Mouse (Mus musculus) retina, postnatal 1 day (tissue): ENCODE measurements around the gene Chmp4b.

ENCODE experiments used
- DNase-seq: peaks from one replicate; pipeline ENCODE4 v3.0.0-alpha.2; 2012

Gene Chmp4b

DNA sequence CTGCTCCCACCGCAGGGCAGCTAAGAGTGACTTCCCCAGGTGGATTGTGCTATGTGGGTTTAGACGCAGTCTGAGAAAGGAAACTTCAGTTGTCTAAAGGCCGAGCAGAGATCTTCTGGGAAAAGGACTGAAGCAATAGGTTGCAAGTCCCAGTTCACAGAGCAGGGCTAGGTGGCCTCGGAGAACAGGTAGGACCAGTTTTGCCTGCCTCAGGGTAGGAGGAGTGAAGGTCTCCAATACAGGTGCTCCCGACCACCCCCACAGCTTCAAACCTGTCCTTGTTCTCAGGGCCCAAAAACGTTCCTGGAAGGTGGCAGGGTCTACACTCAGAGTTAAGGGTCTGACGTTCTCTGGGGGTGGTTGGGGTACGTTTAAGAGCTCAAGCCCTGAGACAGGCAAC lies at the start of gene Chmp4b:
Gene Chmp4b, plus strand, starts transcription at position 343 of the 400 bp plus-strand sequence.
- DNase-seq: no peak

DNA sequence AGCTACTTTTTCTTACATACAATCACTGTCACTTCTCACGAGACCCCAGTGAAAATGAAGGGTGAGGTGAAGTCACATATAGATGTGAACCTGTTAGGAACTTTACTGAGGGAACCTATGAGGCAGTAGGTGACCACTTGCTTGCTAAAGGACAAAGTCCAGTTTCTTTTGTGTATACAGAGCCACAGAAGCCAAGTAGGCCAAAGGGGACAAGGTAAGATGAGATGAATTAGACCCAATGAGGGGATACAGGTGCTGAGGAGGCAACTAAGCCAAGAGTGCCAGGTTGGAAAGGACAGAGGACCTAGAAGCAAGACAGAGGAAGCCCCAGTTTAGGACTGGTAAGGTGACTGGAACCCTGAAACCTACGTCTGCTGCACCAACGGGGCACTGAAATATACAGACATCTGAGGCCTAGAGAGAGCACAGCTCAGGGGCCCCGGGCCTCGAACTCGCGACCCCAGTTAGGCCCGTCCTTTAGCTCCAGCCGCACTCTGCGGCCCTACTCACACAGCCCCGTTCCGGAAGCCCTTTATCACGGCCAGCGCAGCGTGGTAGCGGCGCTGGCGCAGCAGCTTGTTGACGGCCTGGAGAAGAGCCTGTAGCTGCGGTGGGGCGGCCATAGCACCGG lies 48.4 kb upstream of the Chmp4b start:
- DNase-seq: no peak

DNA sequence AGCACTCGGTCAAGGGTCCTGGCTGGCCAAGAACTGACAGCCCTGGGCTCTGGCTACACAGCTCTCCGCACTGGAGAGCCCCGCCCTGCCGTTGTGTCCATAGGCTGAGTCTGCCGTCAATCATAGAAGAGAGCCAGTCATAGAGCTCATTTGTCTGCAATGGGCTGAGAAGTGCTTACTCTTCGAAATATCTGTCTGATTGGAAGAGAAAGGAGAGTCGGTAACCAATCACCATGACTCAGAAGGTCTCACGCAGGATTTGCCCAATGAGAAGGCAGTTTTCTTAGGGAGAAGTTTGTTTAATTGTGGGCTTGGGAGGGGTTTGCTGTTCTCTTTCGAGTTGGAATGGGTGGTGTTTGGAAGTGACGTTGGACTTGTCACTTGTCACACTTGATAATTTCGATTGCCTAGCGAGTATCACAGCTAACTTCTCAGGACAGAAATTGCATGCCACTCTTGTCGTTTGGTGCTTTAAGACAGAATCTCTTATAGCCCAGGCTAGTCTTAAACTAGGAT lies 47.8 kb upstream of the Chmp4b start, which contains the start of gene Pxmp4:
Gene Pxmp4, minus strand, starts transcription at position 71 of the 516 bp plus-strand sequence.
- peak; percentile 99 for DNase-seq

DNA sequence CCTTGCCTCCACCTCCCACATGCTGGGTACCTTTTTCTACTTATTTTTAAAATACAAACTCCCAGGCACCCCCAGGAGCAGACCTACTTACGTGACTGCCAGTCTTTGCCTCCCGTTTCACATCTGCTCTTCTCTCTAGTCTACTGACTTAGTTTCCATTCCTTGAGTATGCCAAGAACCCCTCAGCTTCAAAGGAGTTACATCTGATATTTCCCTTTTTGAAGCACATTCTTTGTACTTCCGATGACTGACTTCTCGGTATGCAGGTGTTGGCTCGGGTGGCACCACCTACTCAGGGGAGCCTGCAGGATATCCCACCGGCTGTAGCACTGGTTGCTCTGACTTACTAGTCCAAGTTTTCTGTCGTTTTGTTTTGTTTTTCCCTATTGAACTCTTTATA lies 47.3 kb upstream of the Chmp4b start:
- DNase-seq: no peak

DNA sequence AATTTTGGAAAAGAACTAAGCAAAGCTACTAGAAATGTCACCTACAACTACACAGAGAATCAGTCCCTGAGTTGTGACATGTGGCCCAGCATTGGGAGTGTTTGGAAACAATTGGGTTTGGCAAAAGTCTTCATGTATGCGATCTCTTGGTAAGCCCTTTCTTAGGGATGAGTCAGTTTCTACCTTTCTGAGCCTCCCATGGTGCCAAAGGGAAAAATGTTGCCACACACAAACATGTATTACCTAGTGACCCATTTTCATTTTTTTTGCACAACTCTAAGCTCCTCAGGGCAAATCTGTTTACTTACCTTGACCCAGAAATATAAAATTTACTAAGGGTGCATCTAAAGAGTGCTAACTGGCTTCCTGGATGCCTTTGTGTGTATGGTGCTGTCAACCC lies 44.5 kb upstream of the Chmp4b start:
- no peak for DNase-seq

DNA sequence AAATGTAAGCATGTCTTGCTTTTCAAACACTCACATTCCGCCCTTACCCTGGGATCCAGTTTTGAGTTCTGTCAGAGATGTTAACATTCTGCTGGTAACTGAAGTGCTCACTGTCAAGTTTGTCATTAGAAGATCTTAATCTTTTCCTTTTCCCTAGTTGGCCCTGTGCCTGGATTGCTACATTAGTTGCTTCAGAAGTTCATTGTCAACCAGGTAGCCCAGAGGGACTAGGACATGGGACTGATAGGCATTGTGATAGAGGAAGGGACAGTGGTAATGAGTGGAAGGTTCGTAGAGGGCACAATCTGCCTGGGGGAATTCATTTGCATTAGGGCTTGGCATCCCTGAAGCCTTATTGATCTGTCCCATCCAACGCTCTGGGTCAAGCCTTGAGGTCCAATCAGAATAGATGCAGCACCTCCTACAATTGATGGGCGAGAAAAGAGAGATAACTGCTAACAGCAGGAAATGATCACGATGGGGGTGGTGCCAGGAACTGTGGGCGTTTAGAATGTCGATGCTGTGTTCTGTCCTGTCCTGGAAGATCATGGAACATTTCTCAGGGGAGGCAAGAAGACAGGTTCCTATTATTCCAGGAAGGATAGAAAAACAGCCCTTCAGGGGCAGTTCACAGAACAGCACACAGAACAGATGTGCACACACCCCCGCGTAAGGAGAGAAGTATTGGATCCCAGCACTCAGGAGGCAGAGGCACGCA lies 42.3 kb upstream of the Chmp4b start:
- DNase-seq: no peak

DNA sequence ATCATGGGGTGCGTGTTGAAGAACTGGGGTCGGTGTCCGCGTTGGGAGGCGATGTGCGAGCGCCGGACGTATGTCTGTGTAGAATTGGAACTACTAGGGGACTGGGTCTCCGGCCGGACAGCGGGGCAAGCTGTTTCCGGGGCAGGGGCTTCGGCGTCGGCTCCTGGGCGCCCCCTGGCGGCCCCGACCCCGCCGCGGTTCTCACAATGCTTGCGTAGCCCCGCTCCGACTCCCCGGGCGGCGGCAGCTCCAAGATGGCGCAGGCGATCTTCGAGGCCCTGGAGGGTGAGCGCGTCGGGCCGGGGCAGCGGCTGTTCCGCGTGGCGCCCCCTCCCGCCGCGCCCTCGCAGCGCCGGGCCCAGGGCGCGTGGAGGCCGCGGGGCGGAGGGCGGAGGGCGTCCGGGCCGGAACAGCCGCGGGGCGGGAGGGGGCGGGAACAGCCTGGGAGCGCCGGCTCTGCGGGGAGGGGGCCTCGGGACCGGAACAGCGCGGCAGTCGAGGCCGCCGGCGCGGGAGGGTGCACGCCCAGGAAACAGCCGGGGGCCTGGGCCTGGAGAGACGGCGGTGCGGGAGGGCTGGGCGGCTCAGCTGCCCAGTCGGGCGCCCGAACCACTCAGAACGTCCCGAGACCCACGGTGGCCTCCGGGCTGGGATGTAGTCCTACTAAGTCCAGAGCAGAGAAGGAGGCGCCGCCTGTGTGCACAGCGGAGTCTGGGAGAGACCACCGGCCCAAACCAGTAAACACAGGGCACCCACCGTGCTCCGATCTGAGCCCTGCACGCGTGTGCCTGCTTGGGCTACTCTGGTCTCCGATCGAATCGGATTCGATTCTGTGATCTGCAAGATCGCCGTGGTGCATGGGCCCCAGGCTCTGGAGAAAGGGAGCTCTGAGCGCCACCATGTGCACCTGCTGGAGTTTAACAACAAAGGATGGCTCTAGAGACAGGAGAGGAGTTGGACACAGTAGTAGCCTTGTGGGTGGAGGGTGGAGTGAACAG lies 38.1 kb upstream of the Chmp4b start, which contains the start of the genes Zfp341 and 4930519P11Rik:
Gene Zfp341, plus strand, starts transcription at position 180 of the 998 bp plus-strand sequence.
Gene 4930519P11Rik, minus strand, starts transcription at position 320 of the 998 bp plus-strand sequence.
- DNase-seq: peak; percentile 97

DNA sequence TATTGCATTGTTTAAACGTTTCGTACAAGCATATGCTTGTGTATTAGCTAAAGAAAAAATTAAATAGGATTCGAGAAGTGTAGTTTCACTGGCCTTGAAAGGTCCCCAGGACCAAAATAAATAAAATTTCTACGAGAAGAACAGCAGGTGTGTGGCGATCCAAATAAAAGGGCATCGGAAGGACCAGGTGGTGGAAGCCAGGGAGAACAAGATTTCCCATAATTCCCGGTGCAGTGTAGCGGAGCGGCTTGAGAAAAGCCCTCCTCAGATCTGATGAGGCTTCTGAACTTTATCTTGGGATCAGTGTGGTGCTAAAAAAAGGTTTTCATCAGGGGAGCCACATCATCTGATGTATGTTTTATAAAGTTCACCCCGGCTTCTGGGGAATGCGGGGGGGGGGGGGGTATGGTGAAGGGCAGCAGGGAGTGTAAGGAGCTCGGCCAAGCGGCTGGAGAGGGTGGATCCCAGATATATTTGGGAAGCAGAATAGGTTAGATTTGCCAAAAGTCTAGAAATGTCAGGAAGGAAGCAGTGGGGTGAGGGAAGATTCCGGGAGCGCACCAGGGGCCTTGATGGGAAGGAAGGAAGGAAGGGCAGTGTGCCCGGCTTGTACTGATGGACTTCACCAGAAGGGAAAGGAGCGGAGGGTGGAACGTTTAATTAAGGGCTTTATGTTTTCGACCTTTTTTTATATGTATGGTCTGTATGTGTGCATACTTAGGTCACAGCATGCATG lies 36.5 kb upstream of the Chmp4b start:
- peak; percentile 31 for DNase-seq

DNA sequence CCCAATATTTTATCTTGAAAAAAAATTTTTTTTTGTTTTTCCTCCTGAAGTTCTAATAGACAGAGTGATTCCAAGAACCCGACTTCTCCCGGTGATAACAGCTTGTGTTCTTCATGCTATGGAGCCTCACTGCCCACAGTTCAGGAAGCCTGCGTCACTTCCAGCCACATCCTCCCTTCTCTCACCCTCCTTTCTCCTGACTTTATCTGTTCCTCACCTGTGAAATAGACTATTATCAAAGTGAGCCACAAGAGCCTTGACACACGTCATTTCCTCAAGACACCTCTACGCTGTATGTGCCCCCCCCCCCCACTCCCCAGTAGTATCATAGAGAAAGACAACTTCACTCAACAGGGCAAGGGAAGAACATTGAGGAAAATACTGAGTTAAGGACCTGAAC lies 35.8 kb upstream of the Chmp4b start:
- no peak for DNase-seq

DNA sequence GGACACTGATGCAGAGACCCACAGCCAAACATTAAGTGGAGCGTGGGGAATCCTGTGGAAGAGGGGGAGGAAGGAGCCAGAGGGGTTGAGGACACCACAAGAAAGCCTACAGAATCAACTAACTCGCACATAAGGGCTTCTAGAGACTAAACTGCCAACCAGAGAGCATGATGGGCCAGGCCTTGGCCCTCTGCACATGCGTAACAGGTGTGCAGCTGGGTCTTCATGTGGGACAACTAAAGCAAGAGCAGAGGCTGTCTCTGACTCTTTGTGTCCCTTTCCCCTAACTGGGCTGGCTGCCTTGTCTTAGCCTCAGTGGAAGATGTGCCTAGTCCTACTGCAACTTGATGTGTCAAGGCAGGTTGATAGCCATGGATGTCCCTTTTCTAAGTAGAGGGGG lies 34.4 kb upstream of the Chmp4b start:
- no peak for DNase-seq

DNA sequence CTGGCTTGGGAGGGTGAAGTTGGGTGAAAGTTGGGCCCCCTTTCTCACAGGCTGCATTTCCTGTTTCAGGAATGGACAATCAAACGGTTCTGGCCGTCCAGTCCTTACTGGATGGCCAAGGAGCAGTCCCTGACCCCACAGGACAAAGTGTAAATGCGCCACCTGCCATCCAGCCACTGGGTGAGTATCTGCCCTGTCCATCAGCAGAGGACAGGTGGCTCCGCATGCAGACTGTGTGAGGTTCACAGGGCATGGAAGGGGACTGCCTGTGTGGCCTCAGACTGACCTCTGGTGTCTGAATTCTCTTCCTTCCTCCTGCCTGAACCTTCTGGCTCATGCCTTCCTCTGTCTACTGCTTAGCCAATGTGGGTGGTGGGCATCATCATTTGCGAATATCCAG lies 29.8 kb upstream of the Chmp4b start:
- DNase-seq: no peak

DNA sequence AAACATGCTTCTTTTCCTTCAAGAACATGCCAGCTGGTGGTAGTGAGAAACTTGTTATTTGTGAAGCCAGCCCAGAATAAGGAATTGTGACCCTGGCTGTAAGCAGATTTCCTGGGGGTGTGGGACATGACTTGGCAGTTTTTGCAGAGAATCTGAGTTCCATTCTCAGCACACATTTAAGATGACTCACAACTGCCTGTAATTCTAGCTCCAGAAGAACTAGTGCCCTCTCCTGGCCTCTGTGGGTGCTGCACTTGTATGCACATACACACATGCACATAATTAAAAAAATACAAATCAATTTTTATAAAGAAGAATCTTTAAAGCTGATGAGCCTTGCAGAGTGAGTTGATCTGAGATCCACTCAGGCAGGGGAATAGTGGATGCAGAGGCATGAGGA lies 27.4 kb upstream of the Chmp4b start:
- no peak for DNase-seq

DNA sequence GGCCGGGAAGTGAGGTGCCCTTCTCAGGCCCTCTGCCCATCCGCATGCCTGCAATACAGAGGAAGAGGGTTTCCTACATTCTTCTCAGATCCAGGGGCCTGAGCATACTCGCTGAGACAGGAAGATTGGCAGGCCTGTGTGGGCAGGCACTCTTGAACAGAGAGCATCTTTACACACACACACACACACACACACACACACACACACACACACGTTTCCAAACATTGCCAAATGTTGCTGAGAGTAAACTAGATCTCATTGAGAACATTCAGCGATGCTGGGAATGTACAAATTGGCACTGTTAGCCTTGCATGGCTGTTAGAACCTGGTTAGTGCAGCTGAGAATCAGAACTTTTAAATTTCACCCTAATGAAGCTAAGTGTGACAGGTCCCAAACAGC lies 21.0 kb upstream of the Chmp4b start:
- DNase-seq: no peak

DNA sequence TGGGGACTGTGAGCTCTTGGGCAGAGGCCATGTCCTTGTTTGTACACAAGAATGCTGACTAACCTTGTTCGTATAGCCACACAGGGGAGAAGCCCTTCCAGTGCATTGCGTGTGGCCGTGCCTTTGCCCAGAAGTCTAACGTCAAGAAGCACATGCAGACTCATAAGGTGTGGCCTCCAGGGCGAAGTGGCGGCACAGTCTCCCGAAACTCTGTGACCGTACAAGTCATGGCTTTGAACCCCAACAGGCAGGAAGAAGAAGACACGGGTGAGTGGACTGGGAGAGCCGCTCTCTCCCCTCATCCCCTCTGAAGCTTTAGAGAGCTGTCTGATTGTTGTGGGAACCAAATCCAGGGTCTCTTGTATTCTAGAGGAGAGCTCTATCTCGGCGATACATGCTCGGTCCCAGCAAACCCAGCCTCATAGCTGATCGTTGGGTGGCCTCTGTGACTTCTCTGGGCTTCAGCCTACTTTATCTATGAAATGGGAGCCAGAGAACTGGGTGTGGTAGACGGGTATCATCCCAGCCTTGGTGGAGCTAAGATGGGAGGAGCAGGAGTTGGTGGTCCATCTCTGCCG lies 19.2 kb upstream of the Chmp4b start:
- no peak for DNase-seq

DNA sequence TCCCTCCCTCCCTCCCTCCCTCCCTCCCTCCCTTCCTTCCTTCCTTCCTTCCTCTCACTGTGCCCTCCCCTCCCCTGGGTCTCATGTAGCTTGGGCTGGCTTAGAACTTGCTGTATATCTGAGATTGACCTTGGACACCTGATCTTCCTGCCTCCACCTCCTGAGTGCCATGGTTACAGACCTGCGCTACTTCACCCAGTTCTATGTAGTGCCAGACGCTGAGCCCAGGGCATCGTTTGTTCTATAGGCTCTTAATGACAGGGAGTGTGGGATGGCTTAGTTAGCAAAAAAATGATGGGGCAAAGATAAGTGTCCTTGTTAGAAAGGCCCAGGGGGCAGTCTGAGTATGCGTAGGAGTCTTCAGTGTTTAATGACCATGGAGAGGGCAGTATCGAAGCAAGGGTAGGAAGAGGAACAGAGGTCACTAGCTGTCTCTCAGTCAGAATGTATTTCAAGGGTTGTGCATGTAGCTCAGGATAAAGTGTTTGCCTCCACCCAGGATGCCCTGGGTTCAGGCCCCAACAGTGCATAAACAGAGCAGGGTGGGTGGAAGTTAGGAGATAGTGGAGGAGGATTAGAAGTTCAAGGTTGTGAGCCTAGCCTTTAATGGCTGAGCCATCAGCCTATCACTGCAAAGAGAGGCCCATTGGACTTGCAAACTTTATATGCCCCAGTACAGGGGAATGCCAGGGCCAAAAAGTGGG lies 18.3 kb upstream of the Chmp4b start:
- no peak for DNase-seq

DNA sequence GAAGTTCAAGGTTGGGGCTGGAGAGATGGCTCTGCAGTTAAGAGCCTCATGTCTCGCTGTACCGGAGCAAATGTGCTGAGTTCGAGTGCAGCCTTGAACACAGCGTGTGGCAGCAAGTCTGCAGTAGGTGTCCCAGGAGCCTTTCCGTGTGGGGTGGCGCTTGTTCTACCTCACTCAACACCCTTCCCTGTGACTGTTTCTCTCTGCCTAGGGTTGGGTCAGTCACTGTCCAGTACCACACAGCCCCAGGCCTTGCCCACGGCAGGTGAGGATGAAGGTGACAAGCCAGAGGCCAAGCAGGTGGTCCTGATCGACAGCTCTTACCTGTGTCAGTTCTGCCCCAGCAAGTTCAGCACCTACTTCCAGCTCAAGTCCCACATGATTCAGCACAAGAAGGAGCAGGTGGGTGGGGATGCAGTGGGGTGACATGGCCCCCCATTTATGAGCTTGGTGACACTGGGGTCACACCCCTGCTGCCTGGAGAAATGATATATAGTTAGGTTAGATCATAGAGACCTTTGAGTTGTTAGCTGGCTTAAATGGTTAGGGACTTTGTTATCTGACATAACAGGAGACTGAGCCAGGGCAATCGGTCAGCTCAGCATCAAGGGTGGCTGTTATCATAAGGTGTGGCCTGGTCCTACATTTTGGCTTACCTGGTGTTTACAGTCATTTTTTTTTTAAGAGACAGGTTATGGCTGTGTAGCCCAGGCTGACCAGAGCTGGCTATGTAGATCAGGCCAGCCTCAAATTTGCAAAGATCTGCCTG lies 17.4 kb upstream of the Chmp4b start:
- no peak for DNase-seq

DNA sequence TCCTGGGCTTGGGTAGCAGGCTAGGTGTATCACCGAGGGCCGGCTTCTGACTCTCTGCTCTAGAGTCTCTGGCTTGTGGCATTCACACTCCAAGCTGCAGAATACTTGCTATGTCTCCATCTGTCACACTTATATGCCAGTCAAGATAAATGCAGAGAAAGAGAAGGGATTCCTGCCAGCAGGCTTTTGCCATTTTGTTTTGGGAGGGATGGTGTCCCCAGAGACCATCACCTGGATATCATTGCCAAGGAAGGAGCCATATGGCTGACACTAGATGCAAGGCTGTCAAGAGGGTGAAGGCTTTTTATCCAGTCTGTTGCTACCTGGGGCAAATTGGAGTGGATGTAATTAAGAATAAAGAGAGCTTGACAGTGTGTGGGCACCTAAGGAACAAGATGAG lies 15.7 kb upstream of the Chmp4b start:
- no peak for DNase-seq

DNA sequence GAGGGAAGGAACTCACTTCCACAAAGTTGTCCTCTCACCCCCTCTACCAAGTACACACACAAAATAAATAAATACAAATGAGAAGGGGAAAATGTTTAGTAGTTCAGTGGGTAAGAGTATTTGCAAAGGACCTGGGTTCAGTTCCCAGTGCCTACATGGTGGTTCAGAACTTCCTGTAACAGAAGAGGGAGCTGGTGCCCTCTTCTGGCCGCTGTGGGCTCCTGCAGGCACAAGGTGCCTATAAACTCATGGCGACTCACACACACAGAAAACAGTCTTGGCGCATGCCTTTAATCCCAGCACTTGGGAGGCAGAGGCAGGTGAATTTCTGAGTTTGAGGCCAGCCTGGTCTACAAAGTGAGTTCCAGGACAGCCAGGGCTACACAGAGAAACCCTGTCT lies 13.0 kb upstream of the Chmp4b start:
- DNase-seq: no peak

DNA sequence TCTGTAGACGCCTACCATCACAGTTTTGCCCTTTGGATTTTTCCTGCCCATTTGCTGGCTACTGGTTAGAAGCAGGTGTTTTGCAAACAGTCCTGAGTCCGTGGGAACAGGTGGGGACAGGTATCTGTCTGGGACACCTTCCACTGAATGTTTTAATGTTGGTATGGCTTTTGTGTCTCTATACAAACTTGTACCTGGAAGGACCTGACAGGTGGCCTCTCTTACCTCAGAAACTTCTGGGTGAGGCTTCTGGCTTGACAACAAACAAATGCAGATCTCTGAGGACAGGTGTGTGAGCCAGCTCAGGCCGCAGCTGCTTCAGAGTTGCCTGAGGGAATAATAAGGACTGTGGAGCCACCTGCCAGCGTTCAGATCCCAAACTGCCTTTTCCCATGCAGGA lies 12.4 kb upstream of the Chmp4b start:
- DNase-seq: no peak

DNA sequence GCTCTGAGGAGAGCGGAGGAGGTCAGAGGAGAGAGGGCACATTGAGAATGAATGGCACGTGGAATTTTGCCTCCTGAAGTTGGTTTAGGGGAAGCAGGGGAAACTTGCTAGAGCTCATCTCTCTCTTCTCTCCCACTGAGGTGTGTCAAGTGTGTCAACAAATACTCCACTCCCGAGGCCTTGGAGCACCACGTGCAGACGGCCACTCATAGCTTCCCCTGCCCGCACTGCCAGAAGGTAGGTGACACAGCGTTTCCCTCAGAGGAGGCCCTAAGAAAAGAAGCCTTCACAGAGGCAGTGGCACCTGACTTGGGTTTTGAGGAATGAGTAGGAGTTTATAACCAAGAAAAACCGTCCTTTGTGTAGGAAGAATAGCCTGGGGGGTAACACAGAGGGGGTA lies 10.3 kb upstream of the Chmp4b start:
- DNase-seq: no peak
